Mouse (Mus musculus): ENCODE results near the gene Adcy5. TPM values are rescaled to one million over a fixed set of nuclear protein-coding genes. Genes with fewer than 3 reads are reported as not detected.

The Adcy5 gene
- 0.06 TPM for polyA plus RNA-seq (2017; shearing (Covaris generic))

GRCm38 (mm10) chr16:35154641-35155390 is at the start of gene Adcy5:
Adcy5 (plus strand) TSS chr16:35154877.

Other genes with a start within 250 kb of the Adcy5 start
- gene Hacd2, start 132.4 kb upstream of the Adcy5 start, polyA plus RNA-seq (2017; shearing (Covaris generic)) = 34.7 TPM
- 28.8 TPM for gene Sec22a, start 209.0 kb downstream of the Adcy5 start, polyA plus RNA-seq (2017; shearing (Covaris generic))

Measured in CD4-positive, CD25-positive, alpha-beta regulatory T cell (primary cell).